Mouse (Mus musculus) CD4-positive, CD25-positive, alpha-beta regulatory T cell, adult 9 weeks (primary cell): ENCODE measurements around the gene Krtap19-3. TPM values are rescaled to one million over a fixed set of nuclear protein-coding genes. Genes with fewer than 3 reads are reported as not detected.

Experiments
- polyA plus RNA-seq: library from polyadenylated mRNA; unstranded; fragments of 100-300 nt; shearing (Covaris generic); gene quantifications from one replicate; pipeline ENCODE4 v1.2.1, GENCODE M21; 2017

Gene Krtap19-3
- polyA plus RNA-seq, result not detected

DNA sequence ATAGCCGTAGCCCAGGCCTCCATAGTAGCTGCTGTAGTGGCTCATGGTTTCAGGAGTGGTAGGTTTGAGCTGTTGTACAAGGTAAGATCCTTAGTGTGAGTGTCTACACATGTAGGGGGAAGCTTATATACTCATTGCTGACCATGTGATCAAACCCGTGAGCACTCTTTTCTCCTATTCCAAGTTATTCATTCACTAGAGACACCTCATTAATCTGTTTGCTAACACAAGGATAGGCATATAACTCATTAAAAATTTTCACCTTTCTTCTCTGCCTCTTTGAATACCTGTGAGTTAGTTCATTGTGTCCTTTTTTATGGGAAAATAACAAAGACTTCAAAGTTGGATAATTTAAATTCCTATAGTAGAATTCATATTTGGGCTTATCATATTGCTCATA lies at the start of gene Krtap19-3:
TSS of gene Krtap19-3 (minus strand) at position 101 of the 400 bp plus-strand sequence.

GRCm38 (mm10) chr16:88896357-88896756 lies 18.5 kb upstream of the Krtap19-3 start, which contains the start of gene Krtap19-5:
Gene Krtap19-5 (minus strand): TSS chr16:88896457.

GRCm38 (mm10) chr16:88884989-88885388 lies 7.2 kb upstream of the Krtap19-3 start, which contains the start of gene Krtap19-4:
Gene Krtap19-4 (minus strand): TSS chr16:88885089.

DNA sequence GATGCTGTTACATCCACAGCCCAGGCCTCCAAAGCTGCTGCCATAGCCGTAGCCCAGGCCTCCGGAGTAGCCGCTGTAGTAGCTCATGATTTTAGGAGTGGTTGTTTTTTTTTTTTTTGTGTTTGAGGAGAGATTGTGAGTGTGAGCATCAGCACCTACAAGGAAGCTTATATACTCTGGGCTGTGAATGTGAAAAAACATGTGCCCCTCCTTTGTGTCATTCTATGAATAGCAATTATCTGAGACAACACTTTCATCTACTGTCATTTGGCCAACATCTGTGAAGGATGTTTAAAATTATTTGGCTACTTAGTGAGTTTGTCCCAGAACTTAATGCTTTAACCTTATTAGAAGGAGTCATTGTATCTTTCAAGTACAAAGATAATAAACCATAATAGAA lies 3.7 kb downstream of the Krtap19-3 start, which contains the start of gene Krtap19-2:
TSS of gene Krtap19-2 (minus strand) at position 101 of the 400 bp plus-strand sequence.

DNA sequence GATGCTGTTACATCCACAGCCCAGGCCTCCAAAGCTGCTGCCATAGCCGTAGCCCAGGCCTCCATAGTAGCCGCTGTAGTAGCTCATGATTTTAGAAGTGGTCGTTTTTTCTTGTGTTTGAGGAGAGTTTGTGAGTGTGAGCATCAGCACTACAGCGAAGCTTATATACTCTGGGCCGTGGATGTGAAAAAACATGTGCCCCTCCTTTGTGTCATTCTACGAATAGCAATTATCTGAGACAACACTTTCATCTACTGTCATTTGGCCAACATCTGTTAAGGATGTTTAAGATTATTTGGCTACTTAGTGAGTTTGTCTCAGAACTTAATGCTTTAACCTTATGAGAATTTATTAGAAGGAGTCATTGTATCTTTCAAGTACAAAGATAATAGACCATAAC lies 8.5 kb downstream of the Krtap19-3 start, which contains the start of gene Krtap19-1:
TSS of gene Krtap19-1 (minus strand) at position 101 of the 400 bp plus-strand sequence.

Other genes with a start within 250 kb of the Krtap19-3 start
- gene Krtap26-1, start 230.2 kb downstream of the Krtap19-3 start, polyA plus RNA-seq, result not detected
- gene Krtap27-1, start 206.4 kb downstream of the Krtap19-3 start, polyA plus RNA-seq, result not detected
- gene 2310061N02Rik, start 170.1 kb downstream of the Krtap19-3 start, polyA plus RNA-seq, result not detected
- gene Krtap13-1, start 149.2 kb downstream of the Krtap19-3 start, polyA plus RNA-seq, result not detected
- not detected for gene Krtap13, start 126.4 kb downstream of the Krtap19-3 start, polyA plus RNA-seq
- not detected for gene 2310034C09Rik, start 119.2 kb downstream of the Krtap19-3 start, polyA plus RNA-seq
- gene 2310057N15Rik, start 103.8 kb downstream of the Krtap19-3 start, polyA plus RNA-seq, result not detected
- gene Gm5965, start 100.1 kb downstream of the Krtap19-3 start, polyA plus RNA-seq, result not detected
- not detected for gene Gm20741, start 65.8 kb downstream of the Krtap19-3 start, polyA plus RNA-seq
- not detected for gene Krtap15, start 57.8 kb downstream of the Krtap19-3 start, polyA plus RNA-seq
- not detected for gene Krtap14, start 51.9 kb downstream of the Krtap19-3 start, polyA plus RNA-seq
- not detected for gene Krtap19-1, start 8.6 kb downstream of the Krtap19-3 start, polyA plus RNA-seq
- gene Krtap19-2, start 3.8 kb downstream of the Krtap19-3 start, polyA plus RNA-seq, result not detected
- not detected for gene Krtap19-4, start 7.1 kb upstream of the Krtap19-3 start, polyA plus RNA-seq
- gene Krtap19-5, start 18.4 kb upstream of the Krtap19-3 start, polyA plus RNA-seq, result not detected
- gene Krtap19-9b, start 54.2 kb upstream of the Krtap19-3 start, polyA plus RNA-seq, result not detected
- not detected for gene Krtap16-3, start 84.8 kb upstream of the Krtap19-3 start, polyA plus RNA-seq
- gene Krtap22-2, start 132.7 kb upstream of the Krtap19-3 start, polyA plus RNA-seq, result not detected
- gene Gm10229, start 137.2 kb upstream of the Krtap19-3 start, polyA plus RNA-seq, result not detected
- gene Krtap6-1, start 153.7 kb upstream of the Krtap19-3 start, polyA plus RNA-seq, result not detected
- gene Gm10228, start 163.4 kb upstream of the Krtap19-3 start, polyA plus RNA-seq, result not detected
- not detected for gene Krtap6-5, start 169.8 kb upstream of the Krtap19-3 start, polyA plus RNA-seq
- not detected for gene 1110025L11Rik, start 186.0 kb upstream of the Krtap19-3 start, polyA plus RNA-seq
- not detected for gene Krtap6-3, start 206.0 kb upstream of the Krtap19-3 start, polyA plus RNA-seq